In genomic region chr16:20237426-20237825, GRCm38 (mm10) we compare ENCODE assay signal across 9 mouse cellular contexts. TPM values are rescaled to one million over a fixed set of nuclear protein-coding genes. Genes with fewer than 3 reads are reported as not detected.
DNase-seq lines count a peak whose midpoint lies in the region.
"Had no signal": no experiment of that assay in that cellular context is flagged by ENCODE, and none has a peak within 500 bp of the region (broad histone marks: within the 10 kb centered on the region; RNA-seq: fewer than 3 reads in every experiment).

No protein-coding gene starts in this region.

- intact Hi-C loops in left cerebral cortex, postnatal 4 days (cut with DNase I) = no loop called here
- intact Hi-C loops in heart, postnatal 25 days (cut with DNase I) = no loop called here

- DNase-seq in left cerebral cortex, postnatal 4 days = peak; percentile 52
- DNase-seq in left cerebral cortex, adult 11 months (ENCODE audit: low spot score) = no peak
- peak; percentile 79 for DNase-seq in adrenal gland, postnatal 14 days
- DNase-seq in cerebellum, adult 9-11 months = peak; percentile 73
- peak; percentile 81 for DNase-seq in layer of hippocampus, adult 9-11 months
- no peak for DNase-seq in T-cell, adult 2 months (ENCODE audit: low spot score)
- no peak for DNase-seq in heart, postnatal 25 days (ENCODE audit: low spot score)
- no peak for DNase-seq in urinary bladder, postnatal 14 days (ENCODE audit: low spot score)

RNA-seq across cellular contexts. Expression of gene Map6d1, which starts 3.7 kb away (rescaled TPM):
- total RNA-seq in left cerebral cortex, postnatal 4 days (2021) = 1 to 10 TPM; 8.4 to 9.0 TPM
- total RNA-seq in adrenal gland, postnatal 14 days (2021) = 3.2 and 4.9 TPM in 2 replicates
- 1 to 10 TPM; 1.2 to 1.8 TPM for total RNA-seq in heart, postnatal 25 days (2021)
- total RNA-seq: common myeloid progenitor, adult 5-6 weeks had no signal

Comparison
In these comparisons a context has a peak if more than half of its experiments do, and no peak if none do; other contexts are left out.
1. DNase-seq: peak in left cerebral cortex, postnatal 4 days (single experiment), adrenal gland, postnatal 14 days (single experiment), cerebellum, adult 9-11 months (single experiment) and layer of hippocampus, adult 9-11 months (single experiment); none in left cerebral cortex, adult 11 months (single experiment), T-cell, adult 2 months (single experiment), heart, postnatal 25 days (single experiment) and urinary bladder, postnatal 14 days (single experiment).